Mouse (Mus musculus) gastrocnemius, adult 8-10 months (tissue): ENCODE data around the gene Neurod4. TPM values are rescaled to one million over a fixed set of nuclear protein-coding genes. Genes with fewer than 3 reads are reported as not detected.

Experiments
- DNase-seq, 2 experiments: peaks; one replicate each; pipeline ENCODE4 v3.0.0; 2022; ENCODE audit warnings: low spot score in 2 of 2
- total RNA-seq, 4 experiments: library from RNA; stranded (reverse); gene quantifications; 2 replicates each; pipeline ENCODE4 v1.2.4; 2022

Neurod4 gene
- total RNA-seq, 4 experiments from 2014 or later: not detected

GRCm38 (mm10) chr10:130238318-130239209, 41.5 kb downstream of the Neurod4 start:
- no peak for DNase-seq

GRCm38 (mm10) chr10:130234576-130234975, 45.5 kb downstream of the Neurod4 start:
- DNase-seq: no peak

- DNase-seq: no peak
Measured at GRCm38 (mm10) chr10:130232117-130232516, 47.9 kb downstream of the Neurod4 start.

- DNase-seq: no peak
Measured at GRCm38 (mm10) chr10:130229584-130229983, 50.5 kb downstream of the Neurod4 start.

GRCm38 (mm10) chr10:130228246-130228645, 51.8 kb downstream of the Neurod4 start:
- DNase-seq: no peak

- no peak for DNase-seq
Measured at GRCm38 (mm10) chr10:130225034-130225433, 55.0 kb downstream of the Neurod4 start.

Other genes starting within 250 kb of the Neurod4 start
- not detected for gene Olfr821, start 249.9 kb downstream of the Neurod4 start, total RNA-seq
- not detected for gene Olfr822, start 209.0 kb downstream of the Neurod4 start, total RNA-seq
- not detected for gene Olfr823, start 164.9 kb downstream of the Neurod4 start, total RNA-seq
- gene Olfr824, start 150.2 kb downstream of the Neurod4 start, total RNA-seq: not detected
- not detected for gene Olfr825, start 113.5 kb downstream of the Neurod4 start, total RNA-seq
- not detected for gene Olfr826, start 96.1 kb downstream of the Neurod4 start, total RNA-seq
- gene Olfr827, start 65.8 kb downstream of the Neurod4 start, total RNA-seq: not detected
- gene Tespa1, start 42.6 kb upstream of the Neurod4 start, total RNA-seq: under 1 TPM; 0.19 to 0.27 (median 0.24) TPM
- gene Vmn2r84, start 114.1 kb upstream of the Neurod4 start, total RNA-seq: not detected
- not detected for gene Vmn2r85, start 149.5 kb upstream of the Neurod4 start, total RNA-seq
- gene Vmn2r86, start 175.8 kb upstream of the Neurod4 start, total RNA-seq: not detected
- gene Vmn2r87, start 217.2 kb upstream of the Neurod4 start, total RNA-seq: not detected